Mouse (Mus musculus): ENCODE measurements around the gene Slc45a3.

The Slc45a3 gene

GRCm38 (mm10) chr1:131993169-131994040, 30.6 kb downstream of the Slc45a3 start:
- DNase-seq (ENCODE audit: low spot score in 2 of 2) = no peak

- DNase-seq (ENCODE audit: low spot score in 2 of 2) = peak in 1 of 2 experiments; percentile 46
Observed at GRCm38 (mm10) chr1:131995062-131995461, 32.3 kb downstream of the Slc45a3 start.

GRCm38 (mm10) chr1:132000506-132000905, 37.7 kb downstream of the Slc45a3 start:
- DNase-seq (ENCODE audit: low spot score in 2 of 2) = no peak

GRCm38 (mm10) chr1:132001880-132002330, 39.1 kb downstream of the Slc45a3 start:
- DNase-seq (ENCODE audit: low spot score in 2 of 2) = no peak

GRCm38 (mm10) chr1:132003111-132003510, 40.3 kb downstream of the Slc45a3 start:
- no peak for DNase-seq (ENCODE audit: low spot score in 2 of 2)

- DNase-seq (ENCODE audit: low spot score in 2 of 2) = peak; percentile 54 to 78
Observed at GRCm38 (mm10) chr1:132003817-132004216, 41.0 kb downstream of the Slc45a3 start.

GRCm38 (mm10) chr1:132004574-132005180, 41.9 kb downstream of the Slc45a3 start:
- no peak for DNase-seq (ENCODE audit: low spot score in 2 of 2)

GRCm38 (mm10) chr1:132005466-132005865, 42.7 kb downstream of the Slc45a3 start:
- DNase-seq (ENCODE audit: low spot score in 2 of 2) = no peak

- DNase-seq (ENCODE audit: low spot score in 2 of 2) = no peak
Observed at GRCm38 (mm10) chr1:132006046-132006445, 43.3 kb downstream of the Slc45a3 start.

GRCm38 (mm10) chr1:132006721-132007120, 44.0 kb downstream of the Slc45a3 start:
- no peak for DNase-seq (ENCODE audit: low spot score in 2 of 2)

- DNase-seq (ENCODE audit: low spot score in 2 of 2) = peak; percentile 93 to 94
Observed at GRCm38 (mm10) chr1:132007282-132007815, 44.6 kb downstream of the Slc45a3 start, which contains the start of gene Elk4. Gene Elk4, plus strand, starts transcription at chr1:132007607.

GRCm38 (mm10) chr1:132007828-132008827, 45.4 kb downstream of the Slc45a3 start:
- peak; percentile 86 to 90 for DNase-seq (ENCODE audit: low spot score in 2 of 2)

- no peak for DNase-seq (ENCODE audit: low spot score in 2 of 2)
Observed at GRCm38 (mm10) chr1:132008881-132009644, 46.3 kb downstream of the Slc45a3 start.

GRCm38 (mm10) chr1:132010632-132011501, 48.1 kb downstream of the Slc45a3 start:
- no peak for DNase-seq (ENCODE audit: low spot score in 2 of 2)

- DNase-seq (ENCODE audit: low spot score in 2 of 2) = no peak
Observed at GRCm38 (mm10) chr1:132011785-132012184, 49.0 kb downstream of the Slc45a3 start.

GRCm38 (mm10) chr1:132012861-132013260, 50.1 kb downstream of the Slc45a3 start:
- DNase-seq (ENCODE audit: low spot score in 2 of 2) = no peak

GRCm38 (mm10) chr1:132014800-132015199, 52.0 kb downstream of the Slc45a3 start:
- DNase-seq (ENCODE audit: low spot score in 2 of 2) = no peak

- DNase-seq (ENCODE audit: low spot score in 2 of 2) = no peak
Observed at GRCm38 (mm10) chr1:132016691-132017090, 53.9 kb downstream of the Slc45a3 start.

- no peak for DNase-seq (ENCODE audit: low spot score in 2 of 2)
Observed at GRCm38 (mm10) chr1:132019876-132020275, 57.1 kb downstream of the Slc45a3 start.

- no peak for DNase-seq (ENCODE audit: low spot score in 2 of 2)
Observed at GRCm38 (mm10) chr1:132022107-132022506, 59.3 kb downstream of the Slc45a3 start.
